Mouse (Mus musculus) thymus, postnatal 10 days (tissue): ENCODE measurements around the gene Lrpap1.
A peak's percentile ranks its signal among the peaks of the same experiment; 100 is the strongest.

Experiments
- DNase-seq, 2 experiments: peaks; one replicate each; pipeline ENCODE4 v3.0.0; 2021; ENCODE audit warnings: low spot score in 2 of 2

The Lrpap1 gene

DNA sequence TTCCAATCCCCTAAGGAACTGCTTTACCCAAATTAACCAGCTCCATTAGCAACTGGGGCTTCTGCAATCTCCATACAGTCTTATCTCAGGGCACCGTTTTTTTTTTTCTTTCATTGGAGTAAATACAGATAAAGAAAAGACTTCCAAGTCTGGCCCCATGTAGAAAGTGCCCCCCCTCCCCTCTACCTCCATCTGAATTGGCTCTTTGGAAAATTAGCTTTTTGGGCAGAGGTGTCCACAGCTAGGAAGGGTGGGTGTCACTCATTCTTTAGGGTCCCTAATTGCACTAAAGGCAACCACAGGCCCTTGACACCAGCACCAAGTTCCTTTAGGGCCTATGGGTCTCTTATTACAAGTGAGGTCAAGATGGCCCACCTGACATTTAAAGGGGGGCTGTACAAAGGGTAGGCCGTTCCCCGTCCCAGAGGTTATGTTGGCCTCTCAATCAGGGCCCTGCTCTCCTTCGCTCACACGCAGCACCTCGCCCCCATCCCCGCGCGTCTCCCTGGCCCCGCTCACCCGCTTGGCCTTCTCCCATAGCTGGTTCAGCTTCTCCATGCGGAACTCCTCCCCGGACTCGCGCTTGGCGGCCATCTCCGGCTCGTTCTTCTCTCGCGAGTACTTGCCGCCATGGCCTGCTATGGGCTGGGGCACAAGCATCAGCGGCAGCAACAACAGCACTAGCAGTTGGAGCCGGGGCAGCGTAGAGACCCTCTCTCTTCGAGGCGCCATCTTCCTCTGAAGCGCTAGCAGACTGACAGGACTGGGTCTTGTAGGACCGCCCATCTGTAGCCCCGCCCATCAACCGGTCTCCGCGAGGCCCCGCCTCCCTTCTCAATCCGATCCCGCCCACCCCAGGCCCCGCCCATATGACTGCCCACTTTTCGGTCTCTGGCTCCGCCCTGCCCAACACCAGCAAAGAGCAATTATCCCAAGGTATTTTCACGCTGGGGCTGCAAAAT is at the start of gene Lrpap1:
TSS of gene Lrpap1 (minus strand) at position 807 of the 962 bp plus-strand sequence.
- peak; percentile 73 to 88 for DNase-seq

GRCm38 (mm10) chr5:35149939-35150338 is 44.4 kb upstream of the Lrpap1 start:
- no peak for DNase-seq

- DNase-seq, result no peak
These were observed 44.0 kb upstream of the Lrpap1 start for GRCm38 (mm10) chr5:35149526-35149925.

- no peak for DNase-seq
These were observed 42.6 kb upstream of the Lrpap1 start for GRCm38 (mm10) chr5:35147963-35148767.

GRCm38 (mm10) chr5:35147155-35147962 is 41.8 kb upstream of the Lrpap1 start:
- DNase-seq, result no peak

DNA sequence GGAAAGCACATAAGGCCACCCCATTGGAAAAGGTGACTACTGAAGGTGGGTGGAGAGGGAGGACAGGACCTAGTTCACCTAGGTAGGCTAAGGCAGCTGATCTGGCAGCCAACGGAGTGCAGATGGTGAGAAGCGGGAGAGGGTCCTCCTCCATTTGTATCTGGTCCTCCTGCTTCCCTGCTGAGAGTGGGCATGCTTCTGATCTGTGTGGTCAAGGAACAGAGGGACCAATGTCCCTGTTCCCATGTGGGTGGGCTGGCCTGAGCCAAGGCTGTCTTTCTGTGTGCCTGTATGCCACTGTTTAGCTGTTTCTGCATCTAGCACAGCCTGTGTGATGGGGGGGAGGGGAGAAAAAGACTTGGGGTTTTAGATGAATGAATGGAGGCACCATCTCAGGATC is 41.2 kb upstream of the Lrpap1 start:
- DNase-seq, result no peak

DNA sequence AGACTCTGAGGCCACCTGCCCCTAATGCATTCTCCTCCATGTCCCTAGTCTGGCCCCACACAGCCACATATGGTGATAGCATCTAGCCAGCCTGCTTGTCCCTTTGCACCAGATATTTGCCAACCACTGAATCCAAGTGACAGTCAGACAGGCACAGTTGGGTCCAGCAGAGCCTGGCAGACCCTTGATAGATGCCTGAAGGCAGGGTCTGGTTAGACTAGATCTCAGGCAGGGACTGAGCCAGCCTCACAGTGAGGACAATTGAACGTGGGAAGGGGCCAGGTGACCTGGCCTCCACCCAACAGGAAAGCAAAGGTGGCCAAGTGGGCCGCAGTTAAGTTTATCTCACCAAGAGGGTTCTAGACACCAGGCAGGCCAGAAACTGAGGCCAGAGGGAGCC is 39.1 kb upstream of the Lrpap1 start:
- no peak for DNase-seq

- no peak for DNase-seq
These were observed 38.1 kb upstream of the Lrpap1 start for GRCm38 (mm10) chr5:35143460-35144245.

- DNase-seq, result no peak
These were observed 37.3 kb upstream of the Lrpap1 start for GRCm38 (mm10) chr5:35142910-35143309.

DNA sequence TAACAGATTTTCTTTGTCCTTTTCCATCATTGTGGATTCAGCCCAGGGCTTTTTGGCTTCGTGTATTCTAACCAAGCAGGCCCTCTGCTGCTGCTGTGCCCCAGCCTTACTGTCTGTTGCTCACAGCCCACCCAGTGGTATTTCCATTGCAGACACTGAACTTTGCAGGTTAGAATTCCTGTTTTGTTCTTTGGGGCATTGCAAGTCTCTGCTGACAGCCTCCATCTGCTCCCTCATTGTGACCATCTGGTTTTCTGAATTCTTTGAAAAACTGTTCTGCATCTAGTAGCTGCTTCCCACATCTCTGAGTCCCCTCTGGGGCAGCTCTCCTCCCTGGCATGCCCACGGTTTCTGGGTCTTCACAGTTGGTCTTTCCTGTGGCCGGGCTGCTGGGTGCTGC is 35.8 kb upstream of the Lrpap1 start:
- no peak for DNase-seq

DNA sequence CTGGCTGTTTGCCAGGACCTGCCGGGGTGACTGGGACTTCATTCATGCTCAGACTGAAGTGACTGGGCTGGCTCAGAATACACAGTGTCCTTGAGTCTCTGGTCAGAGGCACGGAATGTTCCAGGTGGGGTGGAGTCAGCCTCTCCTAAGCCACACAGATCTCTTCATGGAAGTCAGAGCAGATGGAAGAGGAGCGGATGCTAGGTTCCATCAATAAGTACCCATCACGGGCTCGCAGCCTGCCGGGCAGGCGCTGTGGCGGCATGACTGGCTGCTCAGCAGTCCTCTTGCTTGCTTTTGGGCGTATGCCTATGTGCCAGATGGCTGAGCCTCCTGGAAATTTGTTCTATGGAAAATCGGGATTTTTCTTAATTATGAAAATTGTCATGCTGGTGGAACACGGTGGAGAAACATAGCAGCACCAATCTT is 32.6 kb upstream of the Lrpap1 start:
- no peak for DNase-seq

DNA sequence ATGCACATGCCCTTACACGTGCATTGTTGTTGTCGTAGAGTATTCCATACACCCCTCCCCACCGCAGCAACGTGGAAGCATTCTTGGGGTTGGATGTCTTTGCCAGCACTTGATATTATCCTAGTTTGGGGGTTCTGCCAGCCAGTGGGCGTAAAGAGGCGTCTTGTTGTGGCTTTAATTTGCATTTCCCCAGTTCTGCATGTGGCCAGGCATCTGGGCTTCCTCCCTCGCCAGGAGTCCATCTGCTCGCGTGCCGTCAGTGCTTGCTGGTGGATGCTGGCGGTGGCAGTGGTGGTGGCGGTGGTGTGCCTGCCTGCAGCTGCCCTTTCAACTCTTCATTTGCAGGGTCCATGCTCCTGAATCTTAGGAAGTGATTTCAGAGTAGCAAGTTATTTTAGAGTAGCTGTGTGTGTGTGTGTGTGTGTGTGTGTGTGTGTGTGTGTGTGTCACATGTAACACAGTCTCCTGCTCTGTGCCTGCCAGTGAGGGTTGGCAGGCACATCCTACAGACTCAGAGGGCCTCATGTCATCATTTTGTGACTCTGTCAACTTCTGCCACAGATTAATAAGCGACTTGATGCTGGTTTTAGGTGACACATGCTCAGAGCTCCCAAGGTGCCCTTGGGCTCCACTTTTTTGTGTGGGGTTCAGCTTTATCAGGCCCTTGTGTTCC is 32.1 kb upstream of the Lrpap1 start:
- DNase-seq, result no peak

DNA sequence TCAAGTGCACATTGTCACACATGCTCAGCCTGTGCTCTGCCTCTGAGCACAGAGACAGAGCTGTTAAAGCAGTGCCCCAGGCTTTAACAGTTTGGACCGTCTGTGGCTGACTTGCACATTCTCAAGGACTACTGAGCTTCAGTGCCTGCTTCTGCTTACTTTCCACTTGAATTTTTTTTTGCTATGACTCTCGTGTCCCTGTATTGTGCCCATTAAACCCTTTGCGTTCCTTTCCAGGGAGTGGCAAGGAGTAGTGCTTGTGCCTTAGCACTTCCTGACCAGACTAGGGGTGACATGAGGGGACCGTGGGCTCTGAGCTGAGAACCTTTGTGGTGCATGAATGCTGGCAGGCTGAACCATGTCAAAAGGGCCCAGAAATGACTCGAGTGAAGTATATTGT is 30.3 kb upstream of the Lrpap1 start:
- no peak for DNase-seq

DNA sequence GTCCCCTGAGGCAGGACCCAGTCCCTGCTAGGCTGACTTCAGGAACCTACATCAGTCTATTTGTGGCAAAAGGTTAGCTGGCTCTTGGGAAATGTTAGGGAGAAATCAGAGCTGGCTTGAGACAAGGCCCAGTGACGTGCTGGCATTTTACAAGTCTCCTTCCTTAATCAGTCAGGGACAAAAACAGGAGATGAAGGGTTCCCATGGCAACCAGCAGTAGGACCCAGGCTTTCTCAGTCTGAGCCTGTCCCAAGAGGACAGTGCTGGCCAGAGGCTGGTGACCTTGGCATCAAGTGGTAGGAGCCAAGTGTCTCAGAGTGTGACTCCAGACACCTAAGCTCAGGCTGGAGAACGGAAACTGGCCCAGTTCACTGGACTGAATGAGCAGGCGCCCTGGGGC is 28.7 kb upstream of the Lrpap1 start:
- no peak for DNase-seq

GRCm38 (mm10) chr5:35133468-35133867 is 27.9 kb upstream of the Lrpap1 start:
- no peak for DNase-seq

DNA sequence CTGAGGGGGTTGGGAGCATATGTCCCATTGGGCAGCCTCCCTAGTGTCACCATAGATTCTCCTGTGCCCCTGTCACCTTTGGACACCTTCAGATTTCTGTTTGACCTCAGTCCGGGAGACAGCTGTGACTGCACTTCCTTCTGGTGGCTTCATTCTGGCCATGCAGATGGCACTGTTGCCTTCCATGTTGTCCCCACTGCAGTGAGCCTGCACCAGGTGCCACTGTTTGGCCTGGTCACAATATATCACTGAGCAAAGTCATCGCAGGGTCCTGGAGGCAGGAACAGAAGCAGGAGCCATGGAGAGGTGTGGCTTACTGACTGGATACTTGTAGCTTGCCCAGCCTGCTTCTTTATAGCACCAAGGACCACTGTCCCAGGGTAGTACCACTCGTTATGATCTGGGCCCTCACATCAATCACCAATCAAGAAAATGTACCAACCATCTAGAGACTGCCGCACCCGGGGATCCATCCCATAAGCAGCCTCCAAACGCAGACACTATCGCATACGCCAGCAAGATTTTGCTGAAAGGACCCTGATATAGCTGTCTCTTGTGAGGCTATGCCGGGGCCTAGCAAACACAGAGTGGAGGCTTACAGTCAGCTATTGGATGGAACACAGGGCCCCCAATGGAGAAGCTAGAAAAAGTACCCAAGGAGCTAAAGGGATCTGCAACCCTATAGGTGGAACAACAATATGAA is 26.9 kb upstream of the Lrpap1 start:
- no peak for DNase-seq

GRCm38 (mm10) chr5:35131773-35132172 is 26.2 kb upstream of the Lrpap1 start:
- DNase-seq, result peak; percentile 40 to 77

DNA sequence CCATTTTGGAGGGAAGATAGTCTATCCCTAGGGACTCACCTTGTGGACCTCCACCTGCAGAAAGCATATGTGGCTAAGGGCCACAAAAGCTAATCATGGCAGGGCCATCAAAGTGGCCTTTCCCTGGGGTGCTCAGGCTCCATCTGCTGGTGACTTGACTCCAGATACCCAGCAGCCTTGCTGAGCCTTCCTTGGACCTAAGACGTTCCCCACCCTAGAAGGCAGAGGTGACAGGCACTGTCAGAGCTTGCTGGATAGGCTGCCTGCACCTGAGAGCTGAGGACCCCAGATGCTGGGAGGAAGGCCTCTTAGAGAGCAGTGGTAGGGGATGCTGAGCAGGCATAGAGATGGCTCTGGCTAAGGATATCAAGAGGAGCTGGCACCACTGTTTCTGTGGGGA is 25.7 kb upstream of the Lrpap1 start:
- DNase-seq, result no peak

DNA sequence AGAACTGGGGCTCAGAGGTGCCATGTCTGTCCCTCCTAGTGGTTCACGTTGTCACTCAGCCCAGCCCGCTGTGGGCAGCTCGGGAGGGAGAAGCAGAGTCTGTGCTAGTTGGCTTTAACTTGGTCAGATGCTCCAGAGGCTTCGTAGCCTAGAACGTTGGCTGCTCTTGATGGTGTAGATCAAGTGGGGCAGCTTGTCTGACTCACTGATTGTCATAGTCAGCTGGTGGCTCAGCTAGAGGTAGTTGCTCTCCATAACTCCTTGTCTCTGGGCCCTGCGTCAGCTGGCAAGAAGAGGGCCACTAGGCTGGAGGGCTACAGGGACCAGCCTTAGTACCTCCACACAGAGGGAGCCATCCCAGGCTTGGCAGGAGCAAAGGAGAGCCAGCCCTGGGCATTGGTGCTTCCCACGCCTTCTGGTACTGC is 24.2 kb upstream of the Lrpap1 start:
- no peak for DNase-seq

- no peak for DNase-seq
These were observed 23.6 kb upstream of the Lrpap1 start for GRCm38 (mm10) chr5:35129208-35129607.
